Mouse (Mus musculus) lung, postnatal 14 days (tissue): ENCODE data around the gene Pnpo.

Experiments used
- DNase-seq: peaks from one replicate; pipeline ENCODE4 v3.0.0; 2021

Gene Pnpo

GRCm38 (mm10) chr11:96901332-96901731 lies 42.5 kb downstream of the Pnpo start:
- no peak for DNase-seq

DNA sequence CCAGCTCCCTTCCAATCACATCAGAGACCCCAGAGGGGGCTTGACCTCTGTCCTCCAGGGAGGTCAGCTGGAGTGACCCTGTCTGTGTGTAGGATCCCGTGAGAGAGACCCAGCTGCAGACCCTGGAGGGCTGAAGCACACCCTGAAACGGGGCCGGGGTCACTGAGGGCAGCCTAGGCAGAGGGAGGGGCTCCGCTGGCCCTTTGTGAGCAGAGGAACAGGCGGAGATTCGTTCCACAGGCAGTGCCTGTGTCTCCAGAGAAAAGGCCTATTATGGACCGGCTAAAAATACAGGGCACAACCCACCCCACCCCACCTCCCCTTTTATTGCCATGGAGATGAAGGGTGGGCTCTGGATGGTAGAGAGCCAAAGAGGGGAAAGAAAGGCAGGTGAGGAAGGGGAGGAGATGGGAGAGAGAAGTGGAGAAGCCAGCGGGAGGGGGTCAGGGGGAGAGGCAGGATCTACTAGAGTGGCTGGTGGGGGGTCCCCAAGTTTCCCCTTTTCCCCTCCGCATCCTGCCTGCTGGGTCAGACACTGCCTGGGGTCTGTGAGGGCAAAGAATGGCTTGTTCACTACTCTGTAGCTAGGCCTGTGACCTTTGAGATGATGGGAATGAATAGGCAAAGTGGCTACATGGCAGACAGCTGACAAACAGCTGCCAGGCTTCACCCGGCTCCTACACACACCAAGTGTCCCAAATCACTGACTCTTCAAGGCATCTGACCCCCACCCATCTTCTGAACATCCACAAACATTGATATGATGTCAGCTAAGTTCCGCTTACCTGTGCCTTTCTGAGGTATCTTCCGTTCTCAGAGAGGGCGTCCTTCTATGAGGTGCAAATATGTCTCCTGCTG lies 44.1 kb downstream of the Pnpo start:
- no peak for DNase-seq

DNA sequence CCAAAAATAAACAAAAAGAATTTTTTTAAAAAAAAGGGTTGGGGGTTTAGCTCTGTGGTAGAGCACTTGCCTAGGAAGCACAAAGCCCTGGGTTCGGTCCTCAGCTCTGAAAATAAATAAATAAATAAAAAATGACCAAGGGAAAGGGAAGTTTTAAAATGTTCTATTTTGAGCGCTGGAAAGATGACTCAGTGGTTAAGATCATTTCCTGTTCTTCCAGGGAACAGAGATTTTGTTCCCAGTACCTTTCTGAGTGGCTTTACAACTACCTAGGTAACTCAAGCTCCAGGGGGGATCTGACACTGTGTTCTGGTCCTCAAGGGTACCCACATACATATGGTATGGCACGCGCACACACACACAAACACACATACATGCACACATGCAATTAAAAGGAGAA lies 47.9 kb downstream of the Pnpo start:
- no peak for DNase-seq

DNA sequence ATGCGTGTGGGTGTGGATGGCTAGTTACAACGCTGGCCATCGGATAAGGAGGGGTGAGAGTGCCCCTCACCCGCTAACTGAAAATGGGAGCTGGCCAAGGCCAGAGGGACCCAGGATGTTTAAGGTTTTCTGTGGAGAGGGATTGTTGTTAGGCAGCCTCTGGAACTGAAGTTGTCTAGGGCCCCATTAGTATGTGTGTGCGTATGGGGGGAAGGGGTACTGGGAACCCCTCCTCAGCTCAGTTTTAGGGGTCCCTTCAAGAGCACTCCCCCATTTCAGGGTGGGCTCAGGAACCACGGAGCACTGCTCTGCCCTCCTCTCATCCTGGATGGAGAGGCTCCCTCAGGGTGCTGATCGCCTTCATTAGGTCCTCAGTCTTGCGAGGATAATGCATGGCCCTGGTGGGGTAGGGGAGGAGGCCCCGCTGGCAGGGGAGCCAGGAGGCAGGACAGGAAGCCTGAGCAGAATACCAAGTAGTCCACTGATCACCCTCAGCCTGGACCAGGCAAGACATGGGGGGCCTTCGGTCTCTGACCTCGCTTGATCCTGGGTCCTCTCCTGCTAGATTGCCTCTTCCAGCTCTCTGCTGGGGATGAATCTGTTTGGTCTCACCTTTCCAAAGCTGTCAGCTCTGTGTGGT lies 50.5 kb downstream of the Pnpo start:
- no peak for DNase-seq

DNA sequence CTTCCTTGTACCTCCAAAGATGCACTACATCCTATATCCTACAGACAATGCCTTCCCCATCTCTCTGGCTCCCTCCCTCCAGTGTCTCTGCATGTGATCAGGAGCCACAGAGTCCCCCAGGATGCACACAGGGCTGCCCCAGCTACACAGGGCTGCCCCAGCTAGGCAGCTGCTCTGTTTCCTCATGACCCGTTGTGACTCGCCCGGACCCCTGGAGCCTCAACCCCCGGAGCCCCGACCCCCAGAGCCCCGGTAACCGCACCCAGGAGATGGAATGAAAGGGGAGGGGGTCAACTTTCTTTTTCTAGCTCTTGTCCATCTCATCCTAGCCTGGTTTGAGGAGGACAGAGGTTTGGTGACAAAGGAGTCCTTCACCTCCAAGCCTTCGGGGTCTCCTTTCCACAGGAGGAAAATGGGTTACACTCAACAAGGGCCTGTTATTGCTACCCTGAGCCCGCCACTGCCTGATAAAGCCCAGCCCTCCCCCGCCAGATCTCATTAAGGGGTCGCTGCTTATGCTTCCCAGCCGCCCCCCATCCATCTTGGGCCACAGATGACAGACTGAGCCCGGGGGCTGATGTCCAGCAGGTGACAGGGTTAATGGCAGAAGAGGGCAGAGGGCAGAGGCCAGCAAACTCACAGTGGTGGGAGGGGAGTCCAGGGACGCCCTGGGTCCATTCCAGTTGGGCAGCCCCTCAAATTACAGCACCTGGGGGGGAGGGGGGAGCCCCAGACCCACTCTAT lies 51.8 kb downstream of the Pnpo start:
- DNase-seq: no peak
